Mouse (Mus musculus) heart, postnatal 14 days (tissue): ENCODE data around the gene Ikzf4. TPM values are rescaled to one million over a fixed set of nuclear protein-coding genes. Genes with fewer than 3 reads are reported as not detected.
A peak's percentile ranks its signal among the peaks of the same experiment; 100 is the strongest.
"Not testable (repeated sequence)": the region's sequence is repeated elsewhere in the genome, so short reads cannot be mapped to it uniquely, and the experiment has no call there.

Experiments
- DNase-seq, 2 experiments: peaks; one replicate each; pipeline ENCODE4 v3.0.0; 2021 to 2022
- intact Hi-C: fragments of 180-260 bp; cut with DNase I; formaldehyde crosslinking; loops from one replicate; pipeline ENCODE4 v1.15.1; 2025
- total RNA-seq, 2 experiments: library from RNA; stranded (reverse); gene quantifications; 2 replicates each; pipeline ENCODE4 v1.2.3; 2021

The Ikzf4 gene
- total RNA-seq, 2 experiments from 2014 or later: 1.3 to 1.5 TPM

- no peak for DNase-seq
- intact Hi-C loops: loop anchor here (5.0 kb wide), 2 partner anchors 48 to 68 kb away; partner anchors contain the start of genes Pa2g4, Rpl41 and Zc3h10
Observed at GRCm38 (mm10) chr10:128614934-128615333, 30.9 kb downstream of the Ikzf4 start.

- intact Hi-C loops: loop anchor here (5.0 kb wide), 2 partner anchors 47 to 67 kb away; partner anchors contain the start of genes Pa2g4, Rpl41 and Zc3h10
- not testable (repeated sequence) for DNase-seq
Observed at GRCm38 (mm10) chr10:128613820-128614219, 32.0 kb downstream of the Ikzf4 start.

- intact Hi-C loops: loop anchor here (5.0 kb wide), 2 partner anchors 46 to 66 kb away; partner anchors contain the start of genes Pa2g4, Rpl41 and Zc3h10
- DNase-seq: no peak
Observed at GRCm38 (mm10) chr10:128613154-128613440, 32.7 kb downstream of the Ikzf4 start.

- intact Hi-C loops: loop anchor here (5.0 kb wide), 2 partner anchors 45 to 65 kb away; partner anchors contain the start of genes Pa2g4, Rpl41 and Zc3h10
- peak; percentile 82 to 84 for DNase-seq
Observed at GRCm38 (mm10) chr10:128612433-128613153, 33.2 kb downstream of the Ikzf4 start.

GRCm38 (mm10) chr10:128606483-128606882, 39.3 kb downstream of the Ikzf4 start:
- intact Hi-C loops: no loop called here
- DNase-seq: no peak

GRCm38 (mm10) chr10:128602470-128603128, 43.2 kb downstream of the Ikzf4 start:
- intact Hi-C loops: no loop called here
- no peak for DNase-seq

- intact Hi-C loops: no loop called here
- DNase-seq: no peak
Observed at GRCm38 (mm10) chr10:128601499-128601898, 44.3 kb downstream of the Ikzf4 start.

GRCm38 (mm10) chr10:128598476-128598875, 47.3 kb downstream of the Ikzf4 start:
- DNase-seq: no peak
- intact Hi-C loops: no loop called here

GRCm38 (mm10) chr10:128592797-128593196, 53.0 kb downstream of the Ikzf4 start:
- intact Hi-C loops: no loop called here
- no peak for DNase-seq

- intact Hi-C loops: no loop called here
- DNase-seq: no peak
Observed at GRCm38 (mm10) chr10:128591436-128591835, 54.4 kb downstream of the Ikzf4 start.

- DNase-seq: peak; percentile 70 to 71
- intact Hi-C loops: no loop called here
Observed at GRCm38 (mm10) chr10:128590193-128590690, 55.5 kb downstream of the Ikzf4 start.

GRCm38 (mm10) chr10:128589464-128590192, 56.2 kb downstream of the Ikzf4 start, which contains the start of gene Erbb3:
TSS of gene Erbb3 (minus strand) at chr10:128589652.
- DNase-seq: peak; percentile 33 to 39
- intact Hi-C loops: no loop called here

GRCm38 (mm10) chr10:128588775-128589463, 56.9 kb downstream of the Ikzf4 start:
- intact Hi-C loops: no loop called here
- no peak for DNase-seq

- DNase-seq: no peak
- intact Hi-C loops: no loop called here
Observed at GRCm38 (mm10) chr10:128588136-128588535, 57.7 kb downstream of the Ikzf4 start.

GRCm38 (mm10) chr10:128587697-128588096, 58.1 kb downstream of the Ikzf4 start:
- DNase-seq: no peak

GRCm38 (mm10) chr10:128587120-128587519, 58.7 kb downstream of the Ikzf4 start:
- intact Hi-C loops: no loop called here
- DNase-seq: no peak

More at GRCm38 (mm10) chr10:128587697-128588096, 58.1 kb downstream of the Ikzf4 start:
- intact Hi-C loops: no loop called here

- no peak for DNase-seq
- intact Hi-C loops: no loop called here
Observed at GRCm38 (mm10) chr10:128586546-128586945, 59.2 kb downstream of the Ikzf4 start.

- no peak for DNase-seq
- intact Hi-C loops: no loop called here
Observed at GRCm38 (mm10) chr10:128584386-128584785, 61.4 kb downstream of the Ikzf4 start.

- intact Hi-C loops: no loop called here
- peak; percentile 47 to 68 for DNase-seq
Observed at GRCm38 (mm10) chr10:128583644-128584043, 62.1 kb downstream of the Ikzf4 start.
